Mouse (Mus musculus) 3T3-L1 (cell line): Measurements from ENCODE around the gene Cmtm1.
"Not testable (repeated sequence)": the region's sequence is repeated elsewhere in the genome, so short reads cannot be mapped to it uniquely, and the experiment has no call there.

Experiments
- DNase-seq: peaks from one replicate; pipeline ENCODE4 v3.0.0-alpha.2; 2015; ENCODE audit warnings: low read depth, low spot score

Gene Cmtm1

GRCm38 (mm10) chr8:104309441-104310155 is at the start of gene Cmtm1, which contains the start of gene Gm45711:
Cmtm1 (minus strand) TSS chr8:104310145.
Gm45711 (minus strand) TSS chr8:104310081.
- DNase-seq: not testable (repeated sequence)

GRCm38 (mm10) chr8:104358637-104359036 is 48.7 kb upstream of the Cmtm1 start:
- DNase-seq: no peak

- no peak for DNase-seq
Observed at GRCm38 (mm10) chr8:104354504-104354903, 44.6 kb upstream of the Cmtm1 start.

GRCm38 (mm10) chr8:104353186-104353585 is 43.2 kb upstream of the Cmtm1 start:
- no peak for DNase-seq

GRCm38 (mm10) chr8:104350047-104350446 is 40.1 kb upstream of the Cmtm1 start:
- no peak for DNase-seq

GRCm38 (mm10) chr8:104348971-104349370 is 39.0 kb upstream of the Cmtm1 start:
- DNase-seq: no peak

- no peak for DNase-seq
Observed at GRCm38 (mm10) chr8:104346706-104347105, 36.8 kb upstream of the Cmtm1 start.

- DNase-seq: no peak
Observed at GRCm38 (mm10) chr8:104344622-104345021, 34.7 kb upstream of the Cmtm1 start.

GRCm38 (mm10) chr8:104343957-104344356 is 34.0 kb upstream of the Cmtm1 start:
- DNase-seq: peak; percentile 95

- DNase-seq: peak; percentile 21
Observed at GRCm38 (mm10) chr8:104342426-104342825, 32.5 kb upstream of the Cmtm1 start.

GRCm38 (mm10) chr8:104341678-104342077 is 31.7 kb upstream of the Cmtm1 start:
- no peak for DNase-seq

GRCm38 (mm10) chr8:104341106-104341561 is 31.2 kb upstream of the Cmtm1 start:
- peak; percentile 97 for DNase-seq

GRCm38 (mm10) chr8:104340233-104341105 is 30.5 kb upstream of the Cmtm1 start:
- peak; percentile 90 for DNase-seq

- no peak for DNase-seq
Observed at GRCm38 (mm10) chr8:104339983-104340232, 30.0 kb upstream of the Cmtm1 start.

- peak; percentile 31 for DNase-seq
Observed at GRCm38 (mm10) chr8:104339229-104339982, 29.5 kb upstream of the Cmtm1 start, which contains the start of gene Cmtm3. Cmtm3 (plus strand) TSS chr8:104339410.

GRCm38 (mm10) chr8:104337890-104338289 is 27.9 kb upstream of the Cmtm1 start:
- DNase-seq: peak; percentile 40

GRCm38 (mm10) chr8:104336806-104337205 is 26.9 kb upstream of the Cmtm1 start:
- no peak for DNase-seq

GRCm38 (mm10) chr8:104334196-104334595 is 24.3 kb upstream of the Cmtm1 start:
- DNase-seq: no peak

GRCm38 (mm10) chr8:104333786-104334185 is 23.8 kb upstream of the Cmtm1 start:
- DNase-seq: no peak

- peak; percentile 29 for DNase-seq
Observed at GRCm38 (mm10) chr8:104332665-104333631, 23.0 kb upstream of the Cmtm1 start.

GRCm38 (mm10) chr8:104321930-104322329 is 12.0 kb upstream of the Cmtm1 start, which contains the start of gene Cmtm2b:
Cmtm2b (plus strand) TSS chr8:104322230.
- not testable (repeated sequence) for DNase-seq
